Mouse (Mus musculus) midbrain, embryonic 15.5 days (tissue): ENCODE data around the gene Cyp4a12a. TPM values are rescaled to one million over a fixed set of nuclear protein-coding genes. Genes with fewer than 3 reads are reported as not detected.
A peak's percentile ranks its signal among the peaks of the same experiment; 100 is the strongest.
"Not testable (repeated sequence)": the region's sequence is repeated elsewhere in the genome, so short reads cannot be mapped to it uniquely, and the experiment has no call there.

Source experiments
- ATAC-seq: fragments of 200-750 bp; cut with Nextera tagmentation; replicated peaks from 2 replicates; pipeline ENCODE4 v1.8.0; 2017; ENCODE audit warnings: moderate TSS enrichment
- H3K27ac ChIP-seq: fragments of 300-500 bp; sonication (generic); 2 replicates; pipeline ENCODE4 v1.5.1; 2015; ENCODE audit warnings: mild to moderate bottlenecking, inconsistent platforms
- H3K27me3 ChIP-seq: fragments of 300-500 bp; sonication (generic); replicated peaks from 2 replicates; pipeline ENCODE4 v1.6.1; 2015; ENCODE audit warnings: inconsistent platforms
- H3K36me3 ChIP-seq: fragments of 300-500 bp; sonication (generic); replicated peaks from 2 replicates; pipeline ENCODE4 v1.6.1; 2015; ENCODE audit warnings: inconsistent platforms
- H3K4me1 ChIP-seq: fragments of 300-500 bp; sonication (generic); 2 replicates; pipeline ENCODE4 v1.6.1; 2015; ENCODE audit warnings: inconsistent platforms
- H3K4me2 ChIP-seq: fragments of 300-500 bp; sonication (generic); 2 replicates; pipeline ENCODE4 v1.6.1; 2015; ENCODE audit warnings: inconsistent platforms, mild to moderate bottlenecking, moderate library complexity
- H3K4me3 ChIP-seq: fragments of 300-500 bp; sonication (generic); 2 replicates; pipeline ENCODE4 v1.5.1; 2015; ENCODE audit warnings: mild to moderate bottlenecking, inconsistent platforms
- H3K9ac ChIP-seq: fragments of 300-500 bp; sonication (generic); 2 replicates; pipeline ENCODE4 v1.6.1; 2015; ENCODE audit warnings: mild to moderate bottlenecking, inconsistent platforms
- H3K9me3 ChIP-seq: fragments of 300-500 bp; sonication (generic); 2 replicates; pipeline ENCODE4 v1.6.1; 2016; ENCODE audit warnings: inconsistent platforms
- WGBS: fragments of 180-500 bp; shearing (Covaris S2); methylation state at CpG from one replicate; pipeline ENCODE4 v1.1.7; 2015; ENCODE audit warnings: mixed read lengths; 5-methylcytosine and 5-hydroxymethylcytosine counted together
- polyA plus RNA-seq: library from polyadenylated mRNA; unstranded; fragments of >200 nt; fragmentation: Nextera tagmentation; extraction: Ambion mirVana; gene quantifications from 2 replicates; pipeline ENCODE4 v1.2.1, GENCODE M21; 2015

Gene Cyp4a12a
- polyA plus RNA-seq = not detected in 2 replicates

GRCm38 (mm10) chr4:115298746-115299145 lies at the start of gene Cyp4a12a:
Cyp4a12a (plus strand) TSS chr4:115299046.
- H3K27me3 ChIP-seq, ATAC-seq, H3K9ac ChIP-seq, H3K4me1 ChIP-seq, H3K4me3 ChIP-seq, H3K36me3 ChIP-seq, H3K4me2 ChIP-seq, H3K27ac ChIP-seq, H3K9me3 ChIP-seq: not testable (repeated sequence)

- H3K36me3 ChIP-seq, H3K27me3 ChIP-seq, H3K4me3 ChIP-seq, H3K4me1 ChIP-seq, H3K9ac ChIP-seq, H3K9me3 ChIP-seq, H3K4me2 ChIP-seq, ATAC-seq, H3K27ac ChIP-seq: not testable (repeated sequence)
- WGBS = 85% methylated on average over 3 of the region's 4 CpGs
These were observed 33.9 kb upstream of the Cyp4a12a start for GRCm38 (mm10) chr4:115264687-115265569.

- not testable (repeated sequence) for H3K27me3 ChIP-seq, H3K4me2 ChIP-seq, H3K4me3 ChIP-seq, ATAC-seq, H3K36me3 ChIP-seq, H3K9me3 ChIP-seq, H3K9ac ChIP-seq, H3K27ac ChIP-seq, H3K4me1 ChIP-seq
- WGBS = 88% methylated on average over 2 of the region's 3 CpGs
These were observed 20.4 kb upstream of the Cyp4a12a start for GRCm38 (mm10) chr4:115278215-115278982.

- Histone ChIP-seq H3K4me1 (no peaks in the 10 kb centered on the region), H3K4me2 (peak overlapping the region; percentile 58), H3K9me3 (no peaks in the 10 kb centered on the region), H3K4me3 (peak overlapping the region; percentile 38; the same call in 1 of the 2 replicates), H3K27me3 (no peaks in the 10 kb centered on the region), H3K36me3 (no peaks in the 10 kb centered on the region), H3K27ac (no peak overlapping the region), H3K9ac (no peak overlapping the region)
- peak; percentile 22; the same call in 1 of the 2 replicates for ATAC-seq
These were observed 18.5 kb upstream of the Cyp4a12a start for GRCm38 (mm10) chr4:115280342-115280741.

GRCm38 (mm10) chr4:115280779-115281178 lies 18.1 kb upstream of the Cyp4a12a start:
- 7% methylated on average over 10 of the region's 10 CpGs for WGBS
- H3K9ac ChIP-seq = peak overlapping the region; percentile 36; the same call in 1 of the 2 replicates
- H3K4me2 ChIP-seq = peak overlapping the region; percentile 58
- peak; percentile 78 for ATAC-seq
- not testable (repeated sequence) for H3K27ac ChIP-seq, H3K9me3 ChIP-seq, H3K36me3 ChIP-seq, H3K27me3 ChIP-seq, H3K4me1 ChIP-seq
- H3K4me3 ChIP-seq = peak overlapping the region; percentile 38

GRCm38 (mm10) chr4:115281231-115281767 lies 17.5 kb upstream of the Cyp4a12a start:
- not testable (repeated sequence) for H3K36me3 ChIP-seq, H3K4me1 ChIP-seq, H3K27me3 ChIP-seq, H3K27ac ChIP-seq, H3K9me3 ChIP-seq
- H3K9ac ChIP-seq = 0 out of 2 replicates have a peak overlapping the region, but pooled peaks have one; percentile 36
- 11% methylated on average over 23 of the region's 23 CpGs for WGBS
- peak; percentile 93 for ATAC-seq
- peak overlapping the region; percentile 58 for H3K4me2 ChIP-seq
- H3K4me3 ChIP-seq = peak overlapping the region; percentile 38

- H3K9ac ChIP-seq, H3K9me3 ChIP-seq, H3K4me1 ChIP-seq, H3K36me3 ChIP-seq, H3K27ac ChIP-seq, H3K4me3 ChIP-seq, H3K4me2 ChIP-seq, ATAC-seq, H3K27me3 ChIP-seq: not testable (repeated sequence)
These were observed 26.9 kb downstream of the Cyp4a12a start for GRCm38 (mm10) chr4:115325722-115326121.

- WGBS = 89% methylated on average over 3 of the region's 3 CpGs
These were observed 66.8 kb downstream of the Cyp4a12a start for GRCm38 (mm10) chr4:115365624-115366023.

GRCm38 (mm10) chr4:115368067-115368466 lies 69.2 kb downstream of the Cyp4a12a start:
- H3K9me3 ChIP-seq, H3K27ac ChIP-seq, H3K27me3 ChIP-seq, H3K4me1 ChIP-seq, ATAC-seq, H3K36me3 ChIP-seq, H3K9ac ChIP-seq, H3K4me3 ChIP-seq, H3K4me2 ChIP-seq: not testable (repeated sequence)

More at GRCm38 (mm10) chr4:115365624-115366023, 66.8 kb downstream of the Cyp4a12a start:
- H3K27me3 ChIP-seq, H3K4me1 ChIP-seq, ATAC-seq, H3K4me2 ChIP-seq, H3K9me3 ChIP-seq, H3K4me3 ChIP-seq, H3K9ac ChIP-seq, H3K36me3 ChIP-seq, H3K27ac ChIP-seq: not testable (repeated sequence)

Other genes with a start within 250 kb of the Cyp4a12a start
- gene Tal1, start 242.6 kb upstream of the Cyp4a12a start, polyA plus RNA-seq = 7.9 and 8.5 TPM in 2 replicates
- 3.0 and 3.8 TPM in 2 replicates for gene Pdzk1ip1, start 210.3 kb upstream of the Cyp4a12a start, polyA plus RNA-seq
- 10.7 and 11.0 TPM in 2 replicates for gene Cyp4x1, start 164.8 kb upstream of the Cyp4a12a start, polyA plus RNA-seq
- gene Cyp4a29, start 57.0 kb upstream of the Cyp4a12a start, polyA plus RNA-seq = not detected in 2 replicates
- not detected in 2 replicates for gene Cyp4a12b, start 112.6 kb downstream of the Cyp4a12a start, polyA plus RNA-seq
- gene Cyp4a30b, start 153.6 kb downstream of the Cyp4a12a start, polyA plus RNA-seq = not detected in 2 replicates
- gene Cyp4a14, start 197.1 kb downstream of the Cyp4a12a start, polyA plus RNA-seq = not detected in 2 replicates
- not detected in 2 replicates for gene Cyp4a10, start 219.2 kb downstream of the Cyp4a12a start, polyA plus RNA-seq